Mouse (Mus musculus): ENCODE data around the gene Mta1. TPM values are rescaled to one million over a fixed set of nuclear protein-coding genes. Genes with fewer than 3 reads are reported as not detected.

Mta1 gene
- polyA plus RNA-seq, 1 experiment from 2014 or later, result 22.0 TPM

DNA sequence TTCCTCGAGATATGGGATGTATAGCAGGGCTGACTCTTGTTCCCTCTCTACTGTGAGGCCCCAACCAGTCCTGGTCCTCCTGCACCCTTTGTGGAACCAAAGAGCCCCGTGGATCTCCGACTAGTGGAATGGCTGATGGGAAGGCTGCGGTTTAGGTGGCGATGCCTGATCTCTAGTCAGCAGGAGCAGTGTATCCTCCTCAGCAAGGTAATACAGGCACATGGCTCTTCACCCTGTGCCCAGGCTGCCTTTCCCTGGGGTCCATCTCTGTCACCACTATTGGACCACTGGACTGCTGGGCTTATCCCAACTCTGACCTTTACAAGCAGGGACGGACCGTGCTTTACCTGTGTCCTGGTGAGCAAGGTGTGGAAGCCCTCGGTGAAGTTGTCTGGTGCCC, 59.4 kb downstream of the Mta1 start:
- 93% methylated on average over 8 of the region's 8 CpGs for WGBS
- H3K4me2 ChIP-seq (ENCODE audit: low read length), result no peak overlapping the region; the same call in 1 of the 2 replicates
- no peak overlapping the region for H3K4me3 ChIP-seq (replicated peaks; ENCODE audit: low read depth, low read length)
- peaks cover 4% of the 10 kb centered on the region; the same call in 1 of the 2 replicates for H3K27me3 ChIP-seq (ENCODE audit: control insufficient read depth, insufficient read depth, low read length)
- DNase-seq, result no peak
- 0 out of 2 replicates have a peak, but pooled peaks cover 3% of the 10 kb centered on the region for H3K36me3 ChIP-seq (ENCODE audit: control insufficient read depth, insufficient read depth, low read length)
- no peak overlapping the region for H3K27ac ChIP-seq (replicated peaks; ENCODE audit: low read depth, low read length)
- H3K4me1 ChIP-seq (ENCODE audit: control insufficient read depth, insufficient read depth, low read length), result peaks cover 14% of the 10 kb centered on the region
- H3K9ac ChIP-seq (replicated peaks; ENCODE audit: low read length), result no peak overlapping the region
- no peak for ATAC-seq (ENCODE audit: low FRiP score, low TSS enrichment)
- no peaks in the 10 kb centered on the region for H3K9me3 ChIP-seq (ENCODE audit: control insufficient read depth, low read length)

DNA sequence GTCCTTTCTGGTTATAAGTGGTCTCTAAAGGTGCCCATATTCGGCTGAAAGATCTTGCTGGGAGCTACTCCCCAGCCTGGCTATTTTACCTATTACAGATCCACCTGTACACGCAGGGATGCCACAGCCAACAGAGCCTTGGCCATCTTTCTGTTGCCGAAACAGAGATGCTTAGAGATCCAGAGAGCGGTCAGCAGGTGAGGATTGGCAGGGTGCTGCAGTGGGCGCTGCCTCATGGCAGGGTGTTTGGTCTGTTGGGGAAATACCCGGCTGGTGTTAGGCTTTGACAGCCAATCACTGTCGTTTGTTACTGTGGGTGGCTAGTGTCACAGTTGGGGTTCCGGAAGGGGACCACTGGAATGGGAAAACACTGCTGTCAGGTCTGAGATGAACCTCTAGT, 59.9 kb downstream of the Mta1 start:
- H3K9ac ChIP-seq (replicated peaks; ENCODE audit: low read length), result no peak overlapping the region

DNA sequence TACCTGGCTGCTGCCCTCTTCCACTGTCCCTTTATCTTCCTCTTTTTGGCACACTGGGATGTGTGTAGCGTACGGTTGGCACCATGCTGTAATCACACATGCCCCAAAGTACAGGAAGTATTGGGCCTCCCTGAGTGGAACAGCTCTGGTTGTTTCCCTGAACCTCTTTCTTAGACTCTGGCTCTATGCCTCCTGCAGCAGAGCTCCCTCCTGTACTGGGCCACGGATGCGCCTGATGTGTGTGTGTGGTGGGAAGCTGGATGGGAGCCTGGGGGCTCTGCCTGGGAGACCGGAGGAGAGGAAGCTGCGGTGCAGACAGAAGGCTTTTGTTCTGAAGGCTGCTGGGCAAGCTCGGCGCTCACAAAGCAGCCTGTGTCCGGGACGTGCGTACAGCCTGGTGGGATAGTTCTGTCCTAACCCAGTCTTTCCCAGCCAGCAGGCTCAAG, 65.5 kb downstream of the Mta1 start:
- no peaks in the 10 kb centered on the region for H3K9me3 ChIP-seq (ENCODE audit: control insufficient read depth, low read length)
- no peaks in the 10 kb centered on the region for H3K27me3 ChIP-seq (ENCODE audit: control insufficient read depth, insufficient read depth, low read length)
- DNase-seq (peak; percentile 46), ATAC-seq (ENCODE audit: low FRiP score, low TSS enrichment) (peak; percentile 57)
- H3K4me3 ChIP-seq (replicated peaks; ENCODE audit: low read depth, low read length), result no peak overlapping the region
- no peaks in the 10 kb centered on the region for H3K4me1 ChIP-seq (ENCODE audit: control insufficient read depth, insufficient read depth, low read length)
- H3K4me2 ChIP-seq (ENCODE audit: low read length), result no peak overlapping the region
- H3K27ac ChIP-seq (replicated peaks; ENCODE audit: low read depth, low read length), result peak overlapping the region; percentile 66
- H3K36me3 ChIP-seq (ENCODE audit: control insufficient read depth, insufficient read depth, low read length), result peaks cover 3% of the 10 kb centered on the region; the same call in 1 of the 2 replicates
- H3K9ac ChIP-seq (replicated peaks; ENCODE audit: low read length), result no peak overlapping the region; the same call in 1 of the 2 replicates
- 81% methylated on average over 11 of the region's 11 CpGs for WGBS

More for the DNA sequence above, 59.9 kb downstream of the Mta1 start:
- DNase-seq (no peak), ATAC-seq (ENCODE audit: low FRiP score, low TSS enrichment) (no peak)
- no peak overlapping the region for H3K4me2 ChIP-seq (ENCODE audit: low read length)
- H3K36me3 ChIP-seq (ENCODE audit: control insufficient read depth, insufficient read depth, low read length), result peaks cover 3% of the 10 kb centered on the region; the same call in 1 of the 2 replicates
- peaks cover 14% of the 10 kb centered on the region for H3K4me1 ChIP-seq (ENCODE audit: control insufficient read depth, insufficient read depth, low read length)
- H3K27ac ChIP-seq (replicated peaks; ENCODE audit: low read depth, low read length), result no peak overlapping the region
- 93% methylated on average over 8 of the region's 8 CpGs for WGBS
- no peak overlapping the region for H3K4me3 ChIP-seq (replicated peaks; ENCODE audit: low read depth, low read length)
- H3K9me3 ChIP-seq (ENCODE audit: control insufficient read depth, low read length), result no peaks in the 10 kb centered on the region
- H3K27me3 ChIP-seq (ENCODE audit: control insufficient read depth, insufficient read depth, low read length), result peaks cover 4% of the 10 kb centered on the region; the same call in 1 of the 2 replicates

DNA sequence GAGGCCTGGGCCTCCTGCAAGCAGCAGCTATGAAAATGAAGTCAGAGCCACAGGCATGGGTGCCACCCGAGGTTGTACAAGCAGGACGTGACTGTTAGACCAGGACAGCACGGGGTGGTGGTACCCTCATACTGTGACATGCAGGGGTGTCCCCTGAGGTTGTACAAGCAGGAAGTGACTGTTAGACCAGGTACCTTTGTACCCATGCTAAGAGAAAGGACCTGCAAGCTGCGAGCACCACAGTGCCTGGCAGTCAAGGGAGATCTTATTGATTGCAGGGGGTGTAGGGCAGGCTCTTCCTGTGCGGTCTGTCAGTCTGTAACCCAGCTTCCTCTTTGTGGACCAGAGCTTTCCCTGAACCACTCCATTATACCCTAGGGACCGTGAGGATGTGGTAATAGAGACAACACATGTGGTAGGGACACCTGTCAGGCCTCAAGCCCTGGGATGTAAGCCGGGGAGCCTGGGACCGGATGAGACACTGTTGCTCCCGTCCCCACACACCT, 70.0 kb downstream of the Mta1 start:
- DNase-seq, result no peak
- no peaks in the 10 kb centered on the region for H3K9me3 ChIP-seq (ENCODE audit: control insufficient read depth, low read length)
- WGBS, result 84% methylated on average over 9 of the region's 9 CpGs

DNA sequence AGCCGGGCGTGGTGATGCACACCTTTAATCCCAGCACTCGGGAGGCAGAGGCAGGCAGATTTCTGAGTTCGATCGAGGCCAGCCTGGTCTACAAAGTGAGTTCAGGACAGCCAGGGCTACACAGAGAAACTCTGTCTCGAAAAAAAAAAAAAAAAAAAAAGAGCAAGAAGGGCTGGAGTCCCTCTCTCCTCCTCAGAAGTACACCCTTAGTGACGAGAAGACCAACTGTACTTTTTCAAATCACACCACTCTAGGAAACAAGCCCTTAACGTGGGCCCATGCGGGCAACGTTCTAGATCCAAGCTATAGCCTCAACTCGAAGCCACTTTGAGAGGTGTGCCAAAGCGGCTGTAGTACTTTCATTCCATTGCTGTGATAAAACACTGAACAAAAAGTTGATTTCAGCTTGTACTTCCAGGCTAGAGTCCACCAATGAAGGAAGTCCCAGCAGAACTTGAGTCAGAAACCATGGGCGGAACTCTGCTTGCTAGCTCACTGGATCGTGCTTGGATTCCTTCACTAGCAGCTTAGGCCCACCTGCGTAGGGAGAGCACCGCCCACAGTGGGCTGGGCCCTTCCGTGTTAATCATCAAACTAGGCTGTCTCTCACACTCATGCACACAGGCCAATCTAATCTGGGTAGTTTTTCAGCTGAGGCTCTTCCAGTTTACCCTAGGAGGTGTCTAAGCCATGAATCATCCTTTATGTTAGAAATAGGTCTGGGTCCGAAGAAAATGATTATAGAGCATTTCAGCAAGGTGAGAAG, 79.1 kb downstream of the Mta1 start:
- Histone ChIP-seq H3K9ac (replicated peaks; ENCODE audit: low read length) (no peak overlapping the region), H3K4me2 (ENCODE audit: low read length) (no peak overlapping the region), H3K4me3 (replicated peaks; ENCODE audit: low read depth, low read length) (no peak overlapping the region), H3K27ac (replicated peaks; ENCODE audit: low read depth, low read length) (no peak overlapping the region), H3K4me1 (ENCODE audit: control insufficient read depth, insufficient read depth, low read length) (no peaks in the 10 kb centered on the region), H3K36me3 (ENCODE audit: control insufficient read depth, insufficient read depth, low read length) (no peaks in the 10 kb centered on the region), H3K27me3 (ENCODE audit: control insufficient read depth, insufficient read depth, low read length) (no peaks in the 10 kb centered on the region), H3K9me3 (ENCODE audit: control insufficient read depth, low read length) (no peaks in the 10 kb centered on the region)
- WGBS, result 89% methylated on average over 18 of the region's 18 CpGs
- ATAC-seq (ENCODE audit: low FRiP score, low TSS enrichment), result no peak
- no peak for DNase-seq

More for the DNA sequence above, 70.0 kb downstream of the Mta1 start:
- Histone ChIP-seq H3K36me3 (ENCODE audit: control insufficient read depth, insufficient read depth, low read length) (no peaks in the 10 kb centered on the region; the same call in 1 of the 2 replicates), H3K4me1 (ENCODE audit: control insufficient read depth, insufficient read depth, low read length) (no peaks in the 10 kb centered on the region), H3K4me2 (ENCODE audit: low read length) (no peak overlapping the region), H3K27ac (replicated peaks; ENCODE audit: low read depth, low read length) (no peak overlapping the region), H3K27me3 (ENCODE audit: control insufficient read depth, insufficient read depth, low read length) (no peaks in the 10 kb centered on the region), H3K9ac (replicated peaks; ENCODE audit: low read length) (no peak overlapping the region), H3K4me3 (replicated peaks; ENCODE audit: low read depth, low read length) (no peak overlapping the region)
- no peak for ATAC-seq (ENCODE audit: low FRiP score, low TSS enrichment)

DNA sequence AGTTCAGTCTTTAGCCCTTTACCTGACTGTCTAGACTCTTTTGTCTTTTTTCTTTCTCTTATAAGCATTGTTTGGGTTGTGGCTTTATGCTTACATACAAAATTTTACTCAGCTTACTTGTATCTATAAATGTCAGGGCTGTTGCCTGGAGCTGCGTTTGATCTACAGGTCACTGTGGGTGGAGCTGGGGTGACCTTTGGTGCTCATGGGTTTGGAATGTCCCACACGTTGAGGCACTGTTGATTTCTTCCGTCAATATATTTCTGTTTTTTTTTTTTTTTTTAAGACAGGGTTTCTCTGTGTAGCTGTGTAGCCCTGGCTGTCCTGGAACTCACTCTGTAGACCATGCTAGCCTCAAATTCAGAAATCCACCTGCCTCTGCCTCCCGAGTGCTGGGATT, 82.9 kb downstream of the Mta1 start:
- DNase-seq (no peak), ATAC-seq (ENCODE audit: low FRiP score, low TSS enrichment) (no peak)
- Histone ChIP-seq H3K4me3 (replicated peaks; ENCODE audit: low read depth, low read length) (no peak overlapping the region), H3K9ac (replicated peaks; ENCODE audit: low read length) (no peak overlapping the region), H3K4me2 (ENCODE audit: low read length) (no peak overlapping the region), H3K36me3 (ENCODE audit: control insufficient read depth, insufficient read depth, low read length) (no peaks in the 10 kb centered on the region), H3K4me1 (ENCODE audit: control insufficient read depth, insufficient read depth, low read length) (0 out of 2 replicates have a peak, but pooled peaks cover 2% of the 10 kb centered on the region), H3K27me3 (ENCODE audit: control insufficient read depth, insufficient read depth, low read length) (no peaks in the 10 kb centered on the region), H3K9me3 (ENCODE audit: control insufficient read depth, low read length) (no peaks in the 10 kb centered on the region), H3K27ac (replicated peaks; ENCODE audit: low read depth, low read length) (no peak overlapping the region)
- WGBS, result 82% methylated on average over 4 of the region's 4 CpGs

DNA sequence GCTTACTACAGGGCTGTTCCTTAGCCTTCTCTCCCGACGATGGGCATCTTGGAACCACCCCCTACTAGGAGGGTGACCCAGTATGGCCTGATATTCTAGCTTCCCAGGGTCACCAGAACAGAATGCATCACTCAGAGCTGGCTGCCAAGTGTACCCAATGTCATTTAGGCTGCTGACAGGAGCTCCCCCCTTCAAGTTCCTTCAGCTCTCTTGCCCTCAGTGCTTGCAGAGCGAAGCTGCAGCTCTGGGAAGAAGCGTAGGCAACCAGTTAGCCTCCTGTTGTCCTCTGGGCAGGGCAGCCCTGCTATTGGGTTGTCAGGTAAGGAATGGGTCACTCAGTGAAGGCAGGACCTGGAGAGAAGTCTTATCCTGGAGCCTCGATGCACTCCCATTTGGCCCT, 86.9 kb downstream of the Mta1 start:
- no peak for ATAC-seq (ENCODE audit: low FRiP score, low TSS enrichment)
- DNase-seq, result no peak
- no peak overlapping the region for H3K4me3 ChIP-seq (replicated peaks; ENCODE audit: low read depth, low read length)
- H3K36me3 ChIP-seq (ENCODE audit: control insufficient read depth, insufficient read depth, low read length), result peaks cover 19% of the 10 kb centered on the region
- H3K27me3 ChIP-seq (ENCODE audit: control insufficient read depth, insufficient read depth, low read length), result no peaks in the 10 kb centered on the region
- peak overlapping the region; percentile 89; the same call in 1 of the 2 replicates for H3K4me2 ChIP-seq (ENCODE audit: low read length)
- H3K9me3 ChIP-seq (ENCODE audit: control insufficient read depth, low read length), result no peaks in the 10 kb centered on the region
- no peak overlapping the region for H3K27ac ChIP-seq (replicated peaks; ENCODE audit: low read depth, low read length)
- H3K4me1 ChIP-seq (ENCODE audit: control insufficient read depth, insufficient read depth, low read length), result peaks cover 23% of the 10 kb centered on the region
- H3K9ac ChIP-seq (replicated peaks; ENCODE audit: low read length), result peak overlapping the region; percentile 81
- 63% methylated on average over 5 of the region's 5 CpGs for whole genome bisulfite sequencing

DNA sequence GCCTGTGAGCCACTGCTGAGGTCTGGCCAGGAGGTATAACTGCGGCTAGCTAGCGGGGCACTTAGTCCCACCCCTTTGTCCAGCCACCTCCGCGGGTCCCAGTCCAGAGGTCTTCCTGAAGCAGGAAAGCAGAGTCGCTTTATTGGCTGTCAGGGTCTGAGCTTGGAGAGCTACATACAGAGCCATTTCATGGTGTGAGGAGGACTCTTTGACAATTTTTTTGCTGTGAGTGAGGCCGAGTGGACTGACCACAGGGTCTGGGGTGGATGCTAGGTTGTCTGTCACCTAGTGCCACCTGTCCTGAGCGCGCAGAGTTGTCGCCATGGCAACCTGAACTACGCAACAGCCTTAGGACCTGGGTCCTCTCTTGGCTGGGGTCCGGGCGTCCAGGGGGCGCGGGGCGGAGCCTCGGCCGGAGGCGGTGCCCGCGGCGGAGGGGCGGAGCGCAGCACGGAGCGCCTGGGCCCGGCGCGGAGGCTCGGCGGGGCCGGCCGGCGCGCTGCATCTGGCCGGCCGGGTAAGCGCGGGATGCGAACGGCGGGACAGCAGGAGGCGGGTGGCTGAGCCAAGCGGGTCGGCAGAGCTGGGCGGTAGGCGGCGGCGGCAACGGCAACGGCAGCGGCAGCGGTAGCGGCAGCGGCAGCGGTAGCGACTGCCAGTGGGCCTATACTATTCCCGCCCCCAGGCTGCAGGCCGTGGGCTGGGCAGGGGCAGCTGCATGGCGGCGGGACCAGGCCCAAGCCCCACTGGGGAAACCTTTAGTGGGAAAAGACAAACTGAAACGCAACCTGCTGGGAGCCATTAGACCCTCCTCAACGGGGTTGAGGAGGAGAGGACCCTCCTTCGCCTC, 87.6 kb downstream of the Mta1 start, which contains the start of gene Tmem121:
Gene Tmem121, plus strand, starts transcription at position 489 of the 850 bp plus-strand sequence.
- DNase-seq (peak; percentile 77), ATAC-seq (ENCODE audit: low FRiP score, low TSS enrichment) (peak; percentile 70)
- peak within 1 kb of the TSS; percentile 71 for H3K27ac ChIP-seq (replicated peaks; ENCODE audit: low read depth, low read length)
- peaks cover 26% of the 10 kb centered on the region for H3K36me3 ChIP-seq (ENCODE audit: control insufficient read depth, insufficient read depth, low read length)
- H3K27me3 ChIP-seq (ENCODE audit: control insufficient read depth, insufficient read depth, low read length), result no peaks in the 10 kb centered on the region
- under 1% methylated on average over 63 of the region's 63 CpGs for WGBS
- H3K4me1 ChIP-seq (ENCODE audit: control insufficient read depth, insufficient read depth, low read length), result peaks cover 23% of the 10 kb centered on the region
- peak within 1 kb of the TSS; percentile 89 for H3K4me2 ChIP-seq (ENCODE audit: low read length)
- no peaks in the 10 kb centered on the region for H3K9me3 ChIP-seq (ENCODE audit: control insufficient read depth, low read length)
- H3K4me3 ChIP-seq (replicated peaks; ENCODE audit: low read depth, low read length), result peak within 1 kb of the TSS; percentile 71
- H3K9ac ChIP-seq (replicated peaks; ENCODE audit: low read length), result peak within 1 kb of the TSS; percentile 81
